Mouse (Mus musculus): ENCODE data around the gene Ildr2. TPM values are rescaled to one million over a fixed set of nuclear protein-coding genes. Genes with fewer than 3 reads are reported as not detected.

Ildr2 gene
- total RNA-seq, 2 experiments from 2014 or later, result not detected

Other genes starting within 250 kb of the Ildr2 start
- gene Dusp27, start 126.2 kb upstream of the Ildr2 start, total RNA-seq (2014; fragmentation: Nextera tagmentation), result not detected in 2 replicates
- not detected in 2 replicates for gene Dusp27, start 126.2 kb upstream of the Ildr2 start, total RNA-seq (2017)
- not detected in 2 replicates for gene Gpa33, start 123.9 kb upstream of the Ildr2 start, total RNA-seq (2014; fragmentation: Nextera tagmentation)
- not detected in 2 replicates for gene Gpa33, start 123.9 kb upstream of the Ildr2 start, total RNA-seq (2017)
- gene Mael, start 15.4 kb upstream of the Ildr2 start, total RNA-seq (2014; fragmentation: Nextera tagmentation), result not detected in 2 replicates
- gene Mael, start 15.4 kb upstream of the Ildr2 start, total RNA-seq (2017), result not detected in 2 replicates
- 40.3 and 53.8 TPM in 2 replicates for gene Tada1, start 125.0 kb downstream of the Ildr2 start, total RNA-seq (2014; fragmentation: Nextera tagmentation)
- gene Tada1, start 125.0 kb downstream of the Ildr2 start, total RNA-seq (2017), result 30.6 and 43.5 TPM in 2 replicates
- gene Pogk, start 155.7 kb downstream of the Ildr2 start, total RNA-seq (2014; fragmentation: Nextera tagmentation), result 3.6 and 8.2 TPM in 2 replicates
- gene Pogk, start 155.7 kb downstream of the Ildr2 start, total RNA-seq (2017), result 4.6 and 5.3 TPM in 2 replicates
- not detected in 2 replicates for gene Gm4846, start 243.4 kb downstream of the Ildr2 start, total RNA-seq (2014; fragmentation: Nextera tagmentation)
- not detected in 2 replicates for gene Gm4846, start 243.4 kb downstream of the Ildr2 start, total RNA-seq (2017)

Measured in megakaryocyte-erythroid progenitor cell, adult 5-6 weeks (primary cell).